Mouse (Mus musculus) stomach, embryonic 14.5 days (tissue): ENCODE data around the gene Dst. TPM values are rescaled to one million over a fixed set of nuclear protein-coding genes. Genes with fewer than 3 reads are reported as not detected.

Experiments
- ATAC-seq: fragments of 200-750 bp; cut with Nextera tagmentation; 2 replicates; pipeline ENCODE4 v1.8.0; 2017; ENCODE audit warnings: low read depth, moderate TSS enrichment; ENCODE audit not compliant: insufficient number of reproducible peaks, insufficient read depth, low FRiP score
- H3K27ac ChIP-seq: fragments of 300-500 bp; sonication (generic); 2 replicates; pipeline ENCODE4 v1.5.1; 2014; ENCODE audit warnings: mild to moderate bottlenecking, low read length, moderate library complexity, mixed read lengths
- H3K27me3 ChIP-seq: fragments of 300-500 bp; sonication (generic); 2 replicates; pipeline ENCODE4 v1.6.1; 2014; ENCODE audit warnings: low read length, control low read depth, mixed read lengths; ENCODE audit not compliant: control insufficient read depth, insufficient read depth
- H3K36me3 ChIP-seq: fragments of 300-500 bp; sonication (generic); 2 replicates; pipeline ENCODE4 v1.6.1; 2014; ENCODE audit warnings: mild to moderate bottlenecking, control low read depth, low read length, moderate library complexity, mixed read lengths; ENCODE audit not compliant: control insufficient read depth, insufficient read depth
- H3K4me1 ChIP-seq: fragments of 300-500 bp; sonication (generic); 2 replicates; pipeline ENCODE4 v1.6.1; 2014; ENCODE audit warnings: low read length, control low read depth, mixed read lengths; ENCODE audit not compliant: control insufficient read depth, insufficient read depth
- H3K4me2 ChIP-seq: fragments of 300-500 bp; sonication (generic); replicated peaks from 2 replicates; pipeline ENCODE4 v1.6.1; 2014; ENCODE audit warnings: low read depth, low read length, control low read depth
- H3K4me3 ChIP-seq: fragments of 300-500 bp; sonication (generic); 2 replicates; pipeline ENCODE4 v1.5.1; 2014; ENCODE audit warnings: low read depth, low read length, control low read depth
- H3K9ac ChIP-seq: fragments of 300-500 bp; sonication (generic); replicated peaks from 2 replicates; pipeline ENCODE4 v1.6.1; 2014; ENCODE audit warnings: low read depth, mild to moderate bottlenecking, control low read depth, low read length, moderate library complexity, mixed read lengths
- H3K9me3 ChIP-seq: fragments of 300-500 bp; sonication (generic); 2 replicates; pipeline ENCODE4 v1.6.1; 2016; ENCODE audit warnings: low read depth, low read length, control low read depth; ENCODE audit not compliant: control insufficient read depth
- WGBS: fragments of 180-500 bp; shearing (Covaris S2); extraction: QIAGEN DNeasy Blood & Tissue Kit; methylation state at CpG from one replicate; pipeline ENCODE4 v1.1.7; 2014; 5-methylcytosine and 5-hydroxymethylcytosine counted together
- polyA plus RNA-seq: library from polyadenylated mRNA; unstranded; fragments of >200 nt; fragmentation: Nextera tagmentation; extraction: Ambion mirVana; gene quantifications from 2 replicates; pipeline ENCODE4 v1.2.1, GENCODE M21; 2014

Gene Dst
- polyA plus RNA-seq, 1 experiment from 2014 or later = 42.0 TPM

GRCm38 (mm10) chr1:34028722-34029121, 120.7 kb downstream of the Dst start:
- no peak overlapping the region for H3K4me3 ChIP-seq
- WGBS = 62% methylated on average over 5 of the region's 5 CpGs

GRCm38 (mm10) chr1:34030330-34031021, 122.5 kb downstream of the Dst start:
- Histone ChIP-seq H3K27ac (no peak overlapping the region), H3K9me3 (no peaks in the 10 kb centered on the region), H3K4me1 (no peaks in the 10 kb centered on the region), H3K36me3 (no peaks in the 10 kb centered on the region), H3K4me3 (no peak overlapping the region), H3K4me2 (no peak overlapping the region), H3K9ac (no peak overlapping the region), H3K27me3 (no peaks in the 10 kb centered on the region)
- WGBS = 66% methylated on average over 17 of the region's 17 CpGs
- ATAC-seq = no peak

More at GRCm38 (mm10) chr1:34028722-34029121, 120.7 kb downstream of the Dst start:
- no peak for ATAC-seq
- H3K9ac ChIP-seq = no peak overlapping the region
- no peak overlapping the region for H3K27ac ChIP-seq
- no peaks in the 10 kb centered on the region for H3K9me3 ChIP-seq
- no peak overlapping the region for H3K4me2 ChIP-seq
- H3K36me3 ChIP-seq = no peaks in the 10 kb centered on the region
- no peaks in the 10 kb centered on the region for H3K4me1 ChIP-seq
- no peaks in the 10 kb centered on the region for H3K27me3 ChIP-seq

- no peaks in the 10 kb centered on the region for H3K9me3 ChIP-seq
- no peak overlapping the region for H3K9ac ChIP-seq
- no peak for ATAC-seq
- no peaks in the 10 kb centered on the region for H3K27me3 ChIP-seq
- no peak overlapping the region for H3K4me2 ChIP-seq
- H3K27ac ChIP-seq = no peak overlapping the region
- no peak overlapping the region for H3K4me3 ChIP-seq
- H3K4me1 ChIP-seq = no peaks in the 10 kb centered on the region
- 35% methylated on average over 5 of the region's 5 CpGs for WGBS
- no peaks in the 10 kb centered on the region for H3K36me3 ChIP-seq
These were observed 125.0 kb downstream of the Dst start for GRCm38 (mm10) chr1:34033052-34033451.

GRCm38 (mm10) chr1:34033478-34033877, 125.5 kb downstream of the Dst start:
- H3K27me3 ChIP-seq = no peaks in the 10 kb centered on the region
- H3K9ac ChIP-seq = no peak overlapping the region
- no peaks in the 10 kb centered on the region for H3K9me3 ChIP-seq
- H3K27ac ChIP-seq = no peak overlapping the region
- H3K36me3 ChIP-seq = no peaks in the 10 kb centered on the region
- H3K4me1 ChIP-seq = no peaks in the 10 kb centered on the region
- ATAC-seq = no peak
- H3K4me3 ChIP-seq = no peak overlapping the region
- H3K4me2 ChIP-seq = no peak overlapping the region
- 93% methylated on average over 1 of the region's 1 CpGs for WGBS

GRCm38 (mm10) chr1:34033958-34034357, 125.9 kb downstream of the Dst start:
- Histone ChIP-seq H3K27me3 (no peaks in the 10 kb centered on the region), H3K4me3 (no peak overlapping the region), H3K9ac (no peak overlapping the region), H3K9me3 (no peaks in the 10 kb centered on the region), H3K4me1 (no peaks in the 10 kb centered on the region), H3K4me2 (no peak overlapping the region), H3K36me3 (no peaks in the 10 kb centered on the region), H3K27ac (no peak overlapping the region)
- ATAC-seq = no peak
- WGBS = 81% methylated on average over 3 of the region's 3 CpGs

GRCm38 (mm10) chr1:34036111-34036510, 128.1 kb downstream of the Dst start:
- H3K9me3 ChIP-seq = no peaks in the 10 kb centered on the region
- no peak overlapping the region for H3K9ac ChIP-seq
- no peaks in the 10 kb centered on the region for H3K4me1 ChIP-seq
- no peak overlapping the region for H3K4me3 ChIP-seq
- H3K27ac ChIP-seq = no peak overlapping the region
- H3K27me3 ChIP-seq = no peaks in the 10 kb centered on the region
- no peak overlapping the region for H3K4me2 ChIP-seq
- no peak for ATAC-seq
- no peaks in the 10 kb centered on the region for H3K36me3 ChIP-seq
- 71% methylated on average over 12 of the region's 12 CpGs for WGBS

- Histone ChIP-seq H3K36me3 (no peaks in the 10 kb centered on the region), H3K4me2 (no peak overlapping the region), H3K27me3 (no peaks in the 10 kb centered on the region), H3K9me3 (no peaks in the 10 kb centered on the region), H3K4me1 (no peaks in the 10 kb centered on the region), H3K27ac (no peak overlapping the region), H3K9ac (no peak overlapping the region), H3K4me3 (no peak overlapping the region)
- WGBS = 84% methylated on average over 7 of the region's 7 CpGs
- no peak for ATAC-seq
These were observed 130.5 kb downstream of the Dst start for GRCm38 (mm10) chr1:34038571-34038970.

- no peak overlapping the region for H3K4me3 ChIP-seq
These were observed 132.0 kb downstream of the Dst start for GRCm38 (mm10) chr1:34040049-34040448.

More at GRCm38 (mm10) chr1:34040049-34040448, 132.0 kb downstream of the Dst start:
- Histone ChIP-seq H3K9ac (no peak overlapping the region), H3K36me3 (no peaks in the 10 kb centered on the region), H3K27me3 (no peaks in the 10 kb centered on the region), H3K9me3 (no peaks in the 10 kb centered on the region), H3K27ac (no peak overlapping the region), H3K4me1 (no peaks in the 10 kb centered on the region), H3K4me2 (no peak overlapping the region)
- WGBS = 52% methylated on average over 3 of the region's 3 CpGs
- no peak for ATAC-seq
